Mouse (Mus musculus) lung, postnatal 0 days (tissue): ENCODE measurements around the gene Adcyap1r1. TPM values are rescaled to one million over a fixed set of nuclear protein-coding genes. Genes with fewer than 3 reads are reported as not detected.

Experiments
- ATAC-seq: fragments of 200-750 bp; cut with Nextera tagmentation; 2 replicates; pipeline ENCODE4 v1.8.0; 2017; ENCODE audit warnings: moderate library complexity
- DNase-seq: peaks from one replicate; pipeline ENCODE4 v3.0.0-alpha.2; 2016; ENCODE audit warnings: low spot score
- H3K27ac ChIP-seq: fragments of 300-500 bp; sonication (generic); 2 replicates; pipeline ENCODE4 v1.5.1; 2014; ENCODE audit warnings: antibody characterized with exemption, mild to moderate bottlenecking, low read length, mixed read lengths
- H3K27me3 ChIP-seq: fragments of 300-500 bp; sonication (generic); replicated peaks from 2 replicates; pipeline ENCODE4 v1.6.1; 2014; ENCODE audit warnings: low read length, mixed read lengths; ENCODE audit not compliant: insufficient read depth
- H3K36me3 ChIP-seq: fragments of 300-500 bp; sonication (generic); 2 replicates; pipeline ENCODE4 v1.6.1; 2014; ENCODE audit warnings: low read length, mixed read lengths; ENCODE audit not compliant: insufficient read depth
- H3K4me1 ChIP-seq: fragments of 300-500 bp; sonication (generic); 2 replicates; pipeline ENCODE4 v1.6.1; 2014; ENCODE audit warnings: antibody characterized with exemption, low read depth, low read length, mixed read lengths; ENCODE audit not compliant: insufficient read depth
- H3K4me2 ChIP-seq: fragments of 300-500 bp; sonication (generic); replicated peaks from 2 replicates; pipeline ENCODE4 v1.6.1; 2014; ENCODE audit warnings: low read depth, mild to moderate bottlenecking, low read length, moderate library complexity, mixed read lengths
- H3K4me3 ChIP-seq: fragments of 300-500 bp; sonication (generic); 2 replicates; pipeline ENCODE4 v1.5.1; 2014; ENCODE audit warnings: low read depth, low read length
- H3K9ac ChIP-seq: fragments of 300-500 bp; sonication (generic); replicated peaks from 2 replicates; pipeline ENCODE4 v1.6.1; 2014; ENCODE audit warnings: low read depth, mild to moderate bottlenecking
- H3K9me3 ChIP-seq: fragments of 300-500 bp; sonication (generic); 2 replicates; pipeline ENCODE4 v1.6.1; 2016; ENCODE audit warnings: low read length, mixed read lengths
- CTCF ChIP-seq: IDR thresholded peaks from 2 replicates; pipeline ENCODE4 v1.5.1; 2016; ENCODE audit warnings: antibody characterized with exemption, mild to moderate bottlenecking
- EP300 ChIP-seq: IDR thresholded peaks from 2 replicates; pipeline ENCODE4 v1.6.1; 2016; ENCODE audit warnings: antibody characterized with exemption, mild to moderate bottlenecking, control low read depth
- WGBS: fragments of 180-500 bp; shearing (Covaris S2); extraction: QIAGEN DNeasy Blood & Tissue Kit; methylation state at CpG from one replicate; pipeline ENCODE4 v1.1.7; 2014; 5-methylcytosine and 5-hydroxymethylcytosine counted together
- polyA plus RNA-seq: library from polyadenylated mRNA; unstranded; fragments of >200 nt; fragmentation: Nextera tagmentation; extraction: Ambion mirVana; gene quantifications from 2 replicates; pipeline ENCODE4 v1.2.1, GENCODE M21; 2015

Gene Adcyap1r1
- polyA plus RNA-seq, 1 experiment from 2014 or later = 0.23 TPM

DNA sequence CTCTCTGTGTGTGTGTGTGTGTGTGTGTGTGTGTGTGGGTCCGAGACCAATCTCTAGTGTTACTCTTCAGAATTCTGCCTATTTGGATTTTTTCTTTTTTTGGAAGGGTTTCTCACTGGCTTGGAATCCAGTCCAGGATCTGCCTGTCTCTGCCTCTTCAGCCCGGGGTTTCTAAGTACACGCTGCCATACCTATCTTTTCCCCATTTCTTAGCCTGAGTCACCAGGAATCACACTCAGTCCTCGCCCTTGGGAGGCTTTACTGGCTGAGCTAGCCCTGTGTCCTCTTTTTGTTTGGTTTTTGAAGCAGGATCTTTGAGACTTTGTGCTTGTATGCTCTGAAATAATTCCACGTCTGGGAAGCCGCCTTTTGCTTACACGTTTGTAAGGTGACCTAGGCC, 31.6 kb downstream of the Adcyap1r1 start:
- H3K9me3 ChIP-seq = no peaks in the 10 kb centered on the region
- H3K27me3 ChIP-seq = no peaks in the 10 kb centered on the region
- no peak overlapping the region for H3K27ac ChIP-seq
- H3K4me3 ChIP-seq = no peak overlapping the region
- no peak for DNase-seq
- H3K4me2 ChIP-seq = no peak overlapping the region
- TF ChIP-seq CTCF (no peak), EP300 (no peak)
- no peaks in the 10 kb centered on the region for H3K36me3 ChIP-seq
- no peaks in the 10 kb centered on the region for H3K4me1 ChIP-seq
- ATAC-seq = no peak
- 59% methylated on average over 7 of the region's 7 CpGs for whole genome bisulfite sequencing
- H3K9ac ChIP-seq = no peak overlapping the region

DNA sequence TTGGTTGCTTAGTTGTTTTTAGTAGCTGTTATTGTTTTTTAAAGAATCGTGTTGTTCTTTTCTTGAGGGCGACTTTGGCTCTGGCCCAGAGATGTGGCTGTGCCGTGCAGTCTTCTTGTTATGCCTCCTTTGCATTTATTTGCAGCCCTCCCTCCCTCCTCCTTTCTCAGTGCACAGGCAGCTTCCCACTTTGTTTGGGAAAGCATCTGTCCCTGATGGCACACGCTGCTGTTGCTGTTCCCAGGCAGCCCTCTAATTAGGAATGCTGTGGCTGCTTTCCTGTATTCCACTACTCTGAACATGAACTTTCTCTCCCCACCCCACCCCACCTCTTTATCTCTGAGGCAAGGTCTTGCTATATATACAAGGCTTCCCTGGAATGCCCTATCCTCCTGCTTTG, 32.4 kb downstream of the Adcyap1r1 start:
- H3K27me3 ChIP-seq = no peaks in the 10 kb centered on the region
- no peak overlapping the region for H3K4me2 ChIP-seq
- no peak for TF ChIP-seq CTCF
- TF ChIP-seq EP300 = no peak
- no peak for DNase-seq
- no peak overlapping the region for H3K27ac ChIP-seq
- 48% methylated on average over 4 of the region's 4 CpGs for WGBS
- H3K4me3 ChIP-seq = no peak overlapping the region
- H3K9ac ChIP-seq = no peak overlapping the region
- H3K4me1 ChIP-seq = no peaks in the 10 kb centered on the region
- no peaks in the 10 kb centered on the region for H3K36me3 ChIP-seq
- H3K9me3 ChIP-seq = no peaks in the 10 kb centered on the region
- ATAC-seq = no peak

DNA sequence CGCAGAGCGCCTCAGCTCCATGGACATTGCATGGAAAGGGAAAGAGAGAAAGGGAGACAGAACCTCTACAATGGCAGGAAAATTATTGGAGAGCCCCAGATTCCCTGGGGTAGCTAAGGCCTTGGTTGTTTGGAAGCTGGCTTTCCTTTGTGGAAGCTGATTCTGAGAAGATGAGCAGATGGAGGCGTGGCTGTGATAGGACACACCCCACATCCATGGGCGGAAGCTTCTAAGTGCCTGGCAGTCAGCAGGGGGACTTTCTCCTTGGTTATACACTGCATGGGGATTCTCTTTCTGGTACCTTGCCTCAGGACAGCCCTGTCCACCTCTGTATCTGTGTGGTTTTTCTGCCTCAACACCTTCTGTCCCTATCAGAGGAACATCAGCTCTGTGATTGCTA, 33.4 kb downstream of the Adcyap1r1 start:
- H3K9me3 ChIP-seq = no peaks in the 10 kb centered on the region
- H3K4me1 ChIP-seq = no peaks in the 10 kb centered on the region
- DNase-seq (no peak), ATAC-seq (no peak)
- no peaks in the 10 kb centered on the region for H3K36me3 ChIP-seq
- TF ChIP-seq CTCF (no peak), EP300 (no peak)
- no peak overlapping the region for H3K4me2 ChIP-seq
- H3K27me3 ChIP-seq = no peaks in the 10 kb centered on the region
- H3K4me3 ChIP-seq = no peak overlapping the region
- H3K27ac ChIP-seq = no peak overlapping the region
- no peak overlapping the region for H3K9ac ChIP-seq
- WGBS = 71% methylated on average over 4 of the region's 4 CpGs

DNA sequence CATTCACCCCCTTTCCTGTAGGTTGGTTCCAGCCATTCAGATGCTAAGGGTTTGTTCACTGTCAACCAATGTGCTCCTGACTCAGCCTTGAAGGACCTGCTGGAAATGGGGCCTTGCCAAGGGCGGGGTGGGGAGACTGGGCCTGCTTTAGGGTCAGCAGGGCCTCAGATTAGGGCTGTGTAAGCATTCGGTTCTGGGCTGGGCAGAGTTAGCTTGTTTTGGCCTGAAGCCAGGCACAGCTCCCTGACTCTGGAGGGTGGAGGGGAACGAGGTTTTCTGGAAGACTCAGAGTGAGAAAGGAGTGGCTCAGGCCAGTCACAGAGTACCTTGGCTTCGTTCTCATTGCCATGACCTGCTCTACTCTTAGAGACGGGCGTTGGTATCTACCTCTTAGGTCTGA, 35.9 kb downstream of the Adcyap1r1 start:
- Histone ChIP-seq H3K27me3 (no peaks in the 10 kb centered on the region), H3K36me3 (no peaks in the 10 kb centered on the region), H3K4me3 (no peak overlapping the region), H3K9me3 (no peaks in the 10 kb centered on the region), H3K4me2 (no peak overlapping the region), H3K4me1 (no peaks in the 10 kb centered on the region), H3K27ac (no peak overlapping the region), H3K9ac (no peak overlapping the region)
- TF ChIP-seq EP300 (no peak), CTCF (no peak)
- DNase-seq = peak; percentile 79
- ATAC-seq = peak; percentile 84
- 29% methylated on average over 6 of the region's 6 CpGs for WGBS

DNA sequence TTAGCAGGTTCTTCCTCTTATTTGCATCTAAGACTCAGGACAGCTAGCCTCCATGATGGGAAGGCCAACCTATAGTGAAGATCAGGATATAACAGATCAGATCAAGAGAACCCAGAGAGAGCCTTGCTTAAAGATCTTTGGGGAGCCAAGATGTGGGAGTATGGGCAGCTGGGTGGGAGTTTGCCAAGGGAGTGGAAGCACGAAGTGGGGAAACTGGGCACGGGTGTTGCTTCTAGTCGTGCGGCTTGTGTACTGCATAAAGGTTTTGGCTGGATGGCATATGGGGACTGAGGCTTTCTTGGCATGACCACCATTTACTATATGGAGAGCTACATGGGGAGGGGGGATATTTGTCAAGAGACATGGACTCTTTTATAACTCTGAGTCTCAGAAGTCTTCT, 44.4 kb downstream of the Adcyap1r1 start:
- Histone ChIP-seq H3K9ac (no peak overlapping the region), H3K27ac (no peak overlapping the region), H3K27me3 (no peaks in the 10 kb centered on the region), H3K4me3 (no peak overlapping the region), H3K9me3 (no peaks in the 10 kb centered on the region), H3K4me1 (no peaks in the 10 kb centered on the region), H3K36me3 (no peaks in the 10 kb centered on the region), H3K4me2 (no peak overlapping the region)
- no peak for TF ChIP-seq EP300
- TF ChIP-seq CTCF = no peak
- ATAC-seq (no peak), DNase-seq (no peak)
- WGBS = 91% methylated on average over 4 of the region's 4 CpGs

DNA sequence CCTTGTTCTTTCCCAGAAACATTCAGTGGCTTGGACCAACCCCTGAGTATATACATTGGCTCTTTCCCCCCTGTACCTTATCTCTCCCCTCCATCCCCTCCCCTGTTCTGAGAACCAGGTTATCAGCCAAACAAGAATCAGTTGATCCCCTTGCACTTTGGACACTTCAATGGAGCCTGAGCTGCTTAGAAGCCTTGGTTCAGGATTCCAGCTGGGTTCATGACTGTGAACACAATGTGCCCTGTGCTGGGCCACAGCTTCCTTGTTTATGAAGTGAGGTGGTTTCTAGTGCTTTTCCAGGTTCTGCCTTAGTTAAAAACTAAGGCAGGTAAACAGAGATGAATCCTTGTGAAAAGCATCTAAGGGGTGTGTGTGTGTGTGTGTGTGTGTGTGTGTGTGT, 47.0 kb downstream of the Adcyap1r1 start:
- H3K27ac ChIP-seq = no peak overlapping the region
- no peaks in the 10 kb centered on the region for H3K36me3 ChIP-seq
- ATAC-seq (no peak), DNase-seq (no peak)
- no peak overlapping the region for H3K4me3 ChIP-seq
- no peaks in the 10 kb centered on the region for H3K27me3 ChIP-seq
- H3K9me3 ChIP-seq = no peaks in the 10 kb centered on the region
- no peaks in the 10 kb centered on the region for H3K4me1 ChIP-seq
- H3K4me2 ChIP-seq = no peak overlapping the region
- no peak overlapping the region for H3K9ac ChIP-seq
- TF ChIP-seq CTCF (no peak), EP300 (no peak)

DNA sequence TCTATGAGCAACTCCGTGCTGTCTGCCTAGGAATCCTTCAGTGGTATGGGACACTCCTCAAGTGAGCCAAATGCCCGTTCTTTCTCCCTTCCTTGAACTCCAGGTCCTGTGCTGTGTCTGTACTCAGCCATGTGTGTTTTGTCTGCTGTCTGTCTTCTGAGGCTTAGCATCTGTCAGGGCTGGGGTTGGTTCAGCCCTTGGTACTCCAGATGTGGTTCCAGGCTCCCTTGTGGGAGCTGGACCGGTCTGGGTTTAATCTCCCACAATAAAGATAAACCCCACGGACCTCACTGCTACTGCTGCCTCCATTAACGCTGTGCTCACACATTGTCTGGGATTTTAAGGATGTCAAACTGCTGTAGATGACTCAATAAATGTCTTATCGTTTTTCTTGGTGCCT, 49.3 kb downstream of the Adcyap1r1 start:
- no peak for ATAC-seq
- no peaks in the 10 kb centered on the region for H3K27me3 ChIP-seq
- H3K36me3 ChIP-seq = no peaks in the 10 kb centered on the region
- H3K4me1 ChIP-seq = no peaks in the 10 kb centered on the region
- no peaks in the 10 kb centered on the region for H3K9me3 ChIP-seq
- TF ChIP-seq EP300 (no peak), CTCF (no peak)
- WGBS = 48% methylated on average over 6 of the region's 6 CpGs
- DNase-seq = no peak
- H3K4me2 ChIP-seq = no peak overlapping the region
- no peak overlapping the region for H3K27ac ChIP-seq
- no peak overlapping the region for H3K9ac ChIP-seq
- no peak overlapping the region for H3K4me3 ChIP-seq
